Mouse (Mus musculus): Measurements from ENCODE around the gene Tceanc.

Tceanc gene

GRCm38 (mm10) chrX:166518345-166518744 lies at the start of gene Tceanc:
Gene Tceanc, minus strand, starts transcription at chrX:166518567.
- DNase-seq, result no peak

DNA sequence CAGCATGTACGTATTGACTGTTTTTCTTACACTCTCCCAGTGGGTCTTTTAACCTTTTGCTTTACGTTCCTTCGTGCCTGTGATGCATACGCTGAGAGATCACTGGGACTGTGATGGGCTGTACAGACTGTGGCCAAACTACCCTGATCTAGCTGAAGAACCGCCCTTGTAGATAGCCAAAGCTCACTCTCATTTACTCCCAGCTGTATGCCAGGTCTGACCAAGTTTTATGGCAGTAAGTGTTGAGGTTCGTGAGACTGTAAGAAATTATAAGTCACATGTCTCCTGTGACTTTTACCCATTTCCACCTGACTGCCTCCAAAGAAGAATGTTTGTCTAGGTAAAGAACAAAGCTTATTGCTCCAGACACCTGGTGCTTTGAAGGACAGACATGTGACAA lies 47.6 kb upstream of the Tceanc start:
- DNase-seq, result peak; percentile 26

GRCm38 (mm10) chrX:166565401-166565800 lies 47.0 kb upstream of the Tceanc start:
- no peak for DNase-seq

DNA sequence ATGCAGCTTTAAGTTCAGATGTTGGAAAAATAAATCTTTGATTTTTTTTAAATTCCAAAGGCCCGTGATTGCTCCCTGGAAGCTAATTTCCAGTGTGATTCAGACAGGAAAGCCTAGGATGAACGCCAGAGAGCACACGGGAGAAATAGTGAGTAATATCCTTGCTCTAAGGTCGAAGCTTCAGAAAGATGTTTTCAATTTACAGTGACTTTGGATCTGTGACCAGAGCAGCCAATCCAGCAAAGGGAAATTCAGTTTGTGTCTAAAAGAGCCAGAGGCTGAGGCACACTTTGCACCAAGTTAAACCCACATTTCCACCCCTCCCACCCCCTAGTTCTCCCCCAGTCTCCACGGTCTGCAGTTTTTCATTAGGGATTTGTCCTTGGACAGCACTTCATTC lies 46.5 kb upstream of the Tceanc start:
- DNase-seq, result no peak

DNA sequence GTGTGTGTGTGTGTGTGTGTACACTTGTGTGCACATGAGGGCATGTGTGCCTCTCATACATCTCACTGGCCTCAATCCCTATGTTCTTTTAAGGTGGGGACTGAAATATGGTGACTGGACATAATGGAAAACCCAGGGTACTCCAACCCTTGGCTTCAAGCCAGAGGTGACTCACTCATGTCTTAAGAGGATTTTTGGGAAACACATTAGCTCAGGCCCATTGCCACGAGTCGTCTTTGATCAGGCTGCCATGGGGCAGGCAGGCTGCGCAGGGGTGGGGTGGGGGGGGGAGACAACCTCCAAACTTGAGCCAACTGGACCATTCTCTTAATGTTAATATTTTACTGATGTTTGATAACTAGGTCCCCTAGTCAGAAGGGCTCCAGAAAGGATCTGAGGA lies 41.0 kb upstream of the Tceanc start:
- DNase-seq, result no peak

- DNase-seq, result peak; percentile 36
Observed at GRCm38 (mm10) chrX:166552355-166552754, 34.0 kb upstream of the Tceanc start.

- DNase-seq, result no peak
Observed at GRCm38 (mm10) chrX:166546495-166546894, 28.1 kb upstream of the Tceanc start.

DNA sequence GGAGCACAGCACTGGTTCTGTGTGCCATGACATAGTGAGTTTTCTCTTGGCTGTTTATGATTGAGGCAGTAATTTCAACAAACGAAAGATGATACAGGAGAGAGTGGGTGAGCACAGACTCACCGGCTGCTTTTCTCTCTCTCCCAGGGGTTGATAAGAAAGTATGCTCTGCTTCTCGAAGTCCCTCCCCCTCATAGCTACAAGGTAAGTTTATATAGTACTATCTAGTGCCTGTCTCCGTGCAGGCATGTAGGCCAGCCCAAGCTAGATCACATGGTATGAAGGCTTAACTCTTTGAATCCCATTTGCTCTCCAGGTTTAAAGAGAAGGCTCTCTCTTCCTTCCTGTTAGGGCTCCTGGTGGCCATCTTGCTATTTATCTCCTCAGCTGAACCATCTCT lies 16.8 kb upstream of the Tceanc start:
- no peak for DNase-seq

- no peak for DNase-seq
Observed at GRCm38 (mm10) chrX:166533432-166533831, 15.1 kb upstream of the Tceanc start.

GRCm38 (mm10) chrX:166531671-166532070 lies 13.3 kb upstream of the Tceanc start:
- DNase-seq, result no peak

DNA sequence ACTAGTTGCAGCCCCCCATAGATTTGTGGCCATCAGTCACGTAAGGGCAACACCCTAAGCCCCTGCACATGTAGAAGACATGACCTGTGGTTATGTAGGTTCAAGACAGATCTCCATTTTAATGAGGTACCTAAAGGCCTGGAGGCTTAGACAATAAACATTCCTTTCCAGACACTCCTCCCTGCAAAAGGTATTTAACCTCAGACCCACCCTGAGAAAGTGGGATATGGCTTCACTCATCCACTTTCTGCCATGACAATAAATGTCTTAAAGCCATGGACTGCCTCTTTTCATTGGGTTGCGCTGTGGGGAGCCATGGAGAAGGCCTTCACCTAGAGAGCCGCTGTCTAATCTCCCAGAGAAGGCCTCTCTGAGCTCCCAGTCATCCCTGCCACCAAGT lies 9.8 kb upstream of the Tceanc start:
- no peak for DNase-seq

DNA sequence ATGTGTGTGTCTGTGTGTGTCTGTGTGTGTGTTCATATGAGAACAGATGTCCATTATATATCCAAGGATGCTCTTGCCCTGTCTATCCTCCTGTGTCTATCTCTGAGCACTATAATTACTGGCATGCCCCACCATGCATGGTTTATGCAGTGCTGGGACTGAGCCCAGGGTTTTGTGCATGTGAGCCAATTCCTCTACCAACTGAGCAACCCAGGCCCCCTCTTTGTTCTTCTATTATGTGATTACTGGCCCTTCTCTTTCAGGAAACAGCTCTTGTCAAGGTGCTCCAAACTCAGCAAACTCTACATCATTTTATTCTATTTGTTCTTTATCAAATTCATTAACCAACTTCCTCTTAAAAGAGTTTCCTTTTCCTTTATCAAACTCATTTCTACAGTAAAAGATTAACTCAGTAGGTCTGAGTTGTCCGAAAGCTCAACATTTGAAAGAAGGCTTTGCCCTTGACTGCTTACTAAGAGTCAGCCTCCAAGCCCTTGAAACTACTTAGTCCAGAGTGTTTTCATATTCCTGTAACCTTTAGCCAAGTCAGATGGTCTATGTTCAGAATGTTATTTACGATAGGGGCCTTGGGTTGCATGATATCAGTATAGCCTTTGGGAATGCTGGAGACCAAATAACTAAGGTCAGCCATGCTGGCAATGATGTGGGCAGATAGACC lies 7.4 kb upstream of the Tceanc start:
- no peak for DNase-seq

DNA sequence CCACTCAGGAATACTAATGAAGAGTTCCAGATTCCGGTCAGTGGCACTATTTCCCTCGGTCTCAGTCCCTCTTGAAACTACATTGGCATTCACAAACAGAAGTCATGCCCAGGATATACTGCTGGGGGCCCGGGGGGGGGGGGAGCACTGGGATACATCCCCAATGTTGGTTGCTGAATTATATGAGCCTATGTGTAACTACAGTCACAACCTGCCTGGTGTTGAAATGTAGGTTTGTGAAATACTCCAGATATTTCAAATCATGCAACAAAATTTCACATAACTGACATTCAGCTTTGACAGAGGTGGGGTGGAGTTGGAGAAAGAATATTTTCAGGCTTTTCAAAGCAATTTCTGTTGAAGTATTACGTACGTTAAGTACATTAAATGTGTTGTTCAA lies 2.4 kb upstream of the Tceanc start:
- DNase-seq, result no peak

- DNase-seq, result no peak
Observed at GRCm38 (mm10) chrX:166516631-166517030, 1.7 kb downstream of the Tceanc start.

DNA sequence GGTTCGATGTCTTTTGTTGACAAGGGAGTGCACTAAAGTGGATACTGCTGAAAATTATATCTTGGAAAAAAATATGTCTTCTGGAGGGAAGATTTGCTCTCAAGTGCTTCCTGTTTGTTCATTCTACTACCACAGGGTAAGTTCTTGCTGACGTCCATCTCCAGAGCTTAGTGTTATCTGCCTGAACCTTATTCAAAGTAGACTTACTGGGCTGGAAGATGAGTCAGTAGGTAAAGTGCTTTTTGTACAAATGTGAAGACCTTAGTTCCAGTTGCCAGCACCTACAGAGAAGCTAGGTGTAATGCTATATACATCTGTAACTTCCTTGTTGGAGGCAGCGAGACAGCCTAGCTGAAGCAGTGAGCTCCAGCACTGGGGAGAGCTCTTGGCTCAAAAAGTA lies 2.4 kb downstream of the Tceanc start:
- DNase-seq, result no peak

- DNase-seq, result peak; percentile 42
Observed at GRCm38 (mm10) chrX:166514035-166514434, 4.3 kb downstream of the Tceanc start.

DNA sequence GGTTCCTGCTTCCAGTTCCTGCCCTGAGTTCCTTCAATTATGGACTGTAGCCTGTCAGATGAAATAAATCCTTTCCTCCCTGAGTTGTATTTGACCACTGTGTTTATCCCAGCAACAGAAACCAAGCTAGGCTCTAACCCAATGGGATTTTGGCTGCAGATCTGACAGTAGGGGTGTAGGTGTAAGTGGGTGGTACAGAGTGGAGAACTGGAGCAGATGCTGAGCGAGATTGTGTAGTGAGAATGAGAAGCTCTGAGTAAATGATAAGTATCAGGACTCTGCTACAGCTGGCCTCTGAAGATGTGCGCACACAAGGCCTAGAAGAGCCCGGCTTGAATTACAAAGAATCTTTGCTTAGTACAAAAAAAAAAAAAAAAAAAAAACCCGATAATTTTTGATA lies 6.3 kb downstream of the Tceanc start:
- DNase-seq, result no peak

DNA sequence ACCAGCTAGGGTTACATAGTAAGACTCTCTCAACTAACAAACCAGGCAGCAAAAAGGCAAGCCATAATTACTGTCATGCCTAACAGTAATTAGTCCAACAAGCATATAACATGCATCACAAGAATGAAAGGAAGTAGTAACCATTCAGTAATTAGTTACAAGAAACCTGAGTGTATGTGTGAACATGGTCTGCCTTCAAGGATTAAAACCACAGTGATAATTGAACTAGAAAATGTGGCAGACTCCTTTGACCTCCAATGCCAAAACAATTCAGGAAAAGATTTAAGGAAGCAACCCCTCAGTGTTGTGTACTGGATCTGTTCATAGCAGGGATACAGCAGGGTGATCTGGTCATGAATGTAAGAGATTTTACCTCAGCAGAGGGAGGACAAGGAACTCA lies 7.3 kb downstream of the Tceanc start:
- no peak for DNase-seq

- peak; percentile 95 for DNase-seq
Observed at GRCm38 (mm10) chrX:166509761-166510738, 8.3 kb downstream of the Tceanc start.

DNA sequence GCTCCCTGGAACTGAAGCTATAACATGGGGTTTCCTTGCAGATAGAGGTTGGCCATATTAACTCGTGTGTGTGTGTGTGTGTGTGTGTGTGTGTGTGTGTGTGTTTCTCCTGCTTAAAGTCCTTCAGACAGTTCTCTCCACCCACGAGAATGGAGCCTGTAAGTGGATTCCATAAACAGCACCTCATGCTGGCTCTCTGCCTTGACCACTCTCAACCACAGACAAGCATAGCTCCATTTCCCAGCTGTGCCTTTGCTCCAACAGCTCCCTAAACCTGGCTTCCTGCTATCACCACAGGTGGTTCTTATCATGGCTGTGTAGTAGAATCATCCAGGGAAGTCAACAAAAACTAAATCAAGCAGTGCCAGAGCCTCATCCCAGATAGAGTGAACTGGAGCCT lies 13.9 kb downstream of the Tceanc start:
- no peak for DNase-seq

DNA sequence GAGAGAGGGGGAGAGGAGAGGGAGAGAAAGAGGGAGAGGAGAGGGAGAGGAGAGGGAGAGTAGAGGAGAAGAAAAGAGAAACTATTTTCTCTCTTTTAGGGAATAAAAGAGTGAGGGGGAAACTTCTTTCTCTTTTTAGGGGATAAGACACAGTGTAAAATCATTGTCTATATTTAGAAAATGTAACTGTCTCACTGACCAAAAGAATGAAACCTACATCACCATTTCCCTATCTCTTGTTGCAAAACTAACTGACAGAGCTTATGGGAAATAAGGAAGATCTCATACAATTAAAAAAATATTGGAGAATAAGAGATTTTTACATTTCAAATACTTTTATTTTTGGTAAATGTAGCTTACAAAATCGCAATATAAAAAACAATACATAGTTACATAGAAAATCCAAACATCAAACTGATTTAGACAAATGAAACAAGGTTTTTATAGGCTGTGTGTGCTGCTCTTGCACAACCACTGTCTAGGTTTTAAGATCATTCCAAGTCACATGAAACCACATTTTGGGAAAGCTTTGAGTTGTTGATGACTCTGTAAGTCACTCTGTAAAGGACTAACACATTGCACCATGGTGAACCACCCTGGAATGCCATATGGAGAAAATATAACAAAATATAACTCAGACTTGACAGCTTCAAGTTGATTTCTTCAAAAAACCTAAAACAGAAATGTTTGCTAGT lies 18.7 kb downstream of the Tceanc start:
- no peak for DNase-seq

- DNase-seq, result no peak
Observed at GRCm38 (mm10) chrX:166497771-166498170, 20.6 kb downstream of the Tceanc start.

- no peak for DNase-seq
Observed at GRCm38 (mm10) chrX:166495052-166495451, 23.3 kb downstream of the Tceanc start.
